Mouse (Mus musculus): ENCODE measurements at regions not wholly inside any gene's neighbourhood (a gene's known extent, or its start where the extent isn't known, plus 50 kb on each side); places are given as distances from the start of the nearest gene placed in this dataset.

- H3K9me3 ChIP-seq (replicated peaks; ENCODE audit: control insufficient read depth, low read length), result no peaks in the 10 kb centered on the region
- no peak overlapping the region for H3K4me3 ChIP-seq (ENCODE audit: low read depth, low read length)
- H3K9ac ChIP-seq (ENCODE audit: low read depth, low read length), result no peak overlapping the region
- H3K27ac ChIP-seq (ENCODE audit: low read length), result no peak overlapping the region
- WGBS (ENCODE audit: insufficient replicate concordance), result 57% methylated on average over 4 of the region's 4 CpGs
- H3K36me3 ChIP-seq (ENCODE audit: control insufficient read depth, insufficient read depth), result no peaks in the 10 kb centered on the region
- H3K27me3 ChIP-seq (ENCODE audit: control insufficient read depth, insufficient read depth, low read depth, low read length), result no peaks in the 10 kb centered on the region
- ATAC-seq (ENCODE audit: low read depth), result no peak
- no peaks in the 10 kb centered on the region for H3K4me1 ChIP-seq (ENCODE audit: control insufficient read depth, low read depth, low read length)
- H3K4me2 ChIP-seq (ENCODE audit: low read depth, low read length), result no peak overlapping the region
Measured at GRCm38 (mm10) chr2:51868878-51869510, 66.0 kb downstream of the Rbm43 start.

- no peak for ATAC-seq (ENCODE audit: low read depth)
- no peaks in the 10 kb centered on the region for H3K9me3 ChIP-seq (replicated peaks; ENCODE audit: control insufficient read depth, low read length)
- H3K36me3 ChIP-seq (ENCODE audit: control insufficient read depth, insufficient read depth), result no peaks in the 10 kb centered on the region
- no peaks in the 10 kb centered on the region for H3K27me3 ChIP-seq (ENCODE audit: control insufficient read depth, insufficient read depth, low read depth, low read length)
- H3K4me3 ChIP-seq (ENCODE audit: low read depth, low read length), result no peak overlapping the region
- H3K4me1 ChIP-seq (ENCODE audit: control insufficient read depth, low read depth, low read length), result no peaks in the 10 kb centered on the region
- H3K27ac ChIP-seq (ENCODE audit: low read length), result no peak overlapping the region
- H3K4me2 ChIP-seq (ENCODE audit: low read depth, low read length), result no peak overlapping the region
- 23% methylated on average over 14 of the region's 14 CpGs for WGBS (ENCODE audit: insufficient replicate concordance)
- no peak overlapping the region for H3K9ac ChIP-seq (ENCODE audit: low read depth, low read length)
Measured at GRCm38 (mm10) chr2:51871571-51871970, 63.4 kb downstream of the Rbm43 start.

Data from liver, embryonic 16.5 days (tissue).